Comparison of ENCODE assay signal across 20 mouse cellular contexts in the genomic region with DNA sequence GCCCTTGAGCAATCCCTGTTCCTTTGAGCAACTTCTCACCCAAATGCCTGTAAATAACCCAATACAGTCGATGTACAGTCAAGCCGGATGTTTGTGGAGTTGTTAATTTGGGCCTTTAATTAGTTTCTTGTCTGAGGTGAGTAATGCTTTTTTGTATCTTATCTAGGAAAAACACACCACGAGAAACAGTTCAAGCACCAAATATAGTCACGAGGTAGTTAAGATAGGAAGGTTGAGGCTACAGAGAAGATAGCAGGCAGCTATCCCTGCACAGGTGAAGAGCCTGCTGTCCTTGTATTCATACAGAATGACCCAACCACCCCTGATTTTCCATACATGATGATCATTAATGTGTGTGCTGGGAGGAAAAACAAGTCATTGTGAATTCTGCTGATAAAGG. TPM values are rescaled to one million over a fixed set of nuclear protein-coding genes. Genes with fewer than 3 reads are reported as not detected.
DNase-seq lines count a peak whose midpoint lies in the region; ATAC-seq lines count a peak whose summit lies in the region.
"Had no signal": no experiment of that assay in that cellular context is flagged by ENCODE, and none has a peak within 500 bp of the region (broad histone marks: within the 10 kb centered on the region; RNA-seq: fewer than 3 reads in every experiment).

No protein-coding gene starts in this region.

- H3K36me3 ChIP-seq in heart, embryonic 11.5 days (ENCODE audit: control insufficient read depth, insufficient read depth, low read length): no peaks in the 10 kb centered on the region
- H3K36me3 ChIP-seq in lung, embryonic 15.5 days: no peaks in the 10 kb centered on the region
- no peaks in the 10 kb centered on the region for H3K36me3 ChIP-seq in liver, embryonic 11.5 days (ENCODE audit: control insufficient read depth, insufficient read depth, low read length)
- H3K36me3 ChIP-seq: embryonic facial prominence, embryonic 12.5 days; limb, embryonic 10.5 days; neural tube, embryonic 15.5 days had no signal

- no peaks in the 10 kb centered on the region for H3K9me3 ChIP-seq in heart, embryonic 11.5 days (replicated peaks; ENCODE audit: control insufficient read depth, low read length)
- H3K9me3 ChIP-seq in lung, embryonic 15.5 days: no peaks in the 10 kb centered on the region
- no peaks in the 10 kb centered on the region for H3K9me3 ChIP-seq in liver, embryonic 11.5 days (ENCODE audit: control insufficient read depth, low read length)
- H3K9me3 ChIP-seq: embryonic facial prominence, embryonic 12.5 days; forebrain, embryonic 13.5 days; limb, embryonic 10.5 days; neural tube, embryonic 15.5 days had no signal

- WGBS in heart, embryonic 11.5 days (ENCODE audit: insufficient replicate concordance): 11% methylated on average over 4 of the region's 4 CpGs
- 52% methylated on average over 4 of the region's 4 CpGs for WGBS in lung, embryonic 15.5 days
- 27% methylated on average over 4 of the region's 4 CpGs for WGBS in liver, embryonic 11.5 days

- peak overlapping the region; percentile 65 for H3K27ac ChIP-seq in heart, embryonic 11.5 days (ENCODE audit: low read depth, low read length)
- 0 out of 2 replicates have a peak overlapping the region, but pooled peaks have one; percentile 27 for H3K27ac ChIP-seq in lung, embryonic 15.5 days
- peak overlapping the region; percentile 16; the same call in 1 of the 2 replicates for H3K27ac ChIP-seq in liver, embryonic 11.5 days (ENCODE audit: low read depth, low read length)
- H3K27ac ChIP-seq: embryonic facial prominence, embryonic 12.5 days; forebrain, embryonic 13.5 days; hindbrain, embryonic 14.5 days; neural tube, embryonic 15.5 days had no signal

- H3K27me3 ChIP-seq in heart, embryonic 11.5 days (ENCODE audit: control insufficient read depth, insufficient read depth, low read length): no peaks in the 10 kb centered on the region
- no peaks in the 10 kb centered on the region for H3K27me3 ChIP-seq in lung, embryonic 15.5 days
- H3K27me3 ChIP-seq in liver, embryonic 11.5 days (replicated peaks; ENCODE audit: control insufficient read depth, insufficient read depth, low read length): no peaks in the 10 kb centered on the region
- H3K27me3 ChIP-seq: embryonic facial prominence, embryonic 12.5 days; neural tube, embryonic 15.5 days; Patski had no signal

- DNase-seq in heart, adult 11 months: no peak
- no peak for DNase-seq in lung, postnatal 36 days
- no peak for DNase-seq in liver, embryonic 11.5 days (ENCODE audit: low spot score)
- no peak for DNase-seq in ovary, adult 18-20 months (ENCODE audit: low spot score)
- DNase-seq in kidney, adult 18-20 months: no peak
- no peak for DNase-seq in kidney, postnatal 14 days
- DNase-seq: cerebellum, postnatal 36 days; heart, adult 18-20 months; kidney, adult 8-10 months; lung, postnatal 14 days; retina, postnatal 1 day had no signal

- H3K4me3 ChIP-seq in heart, embryonic 11.5 days (ENCODE audit: low read depth, low read length): no peak overlapping the region
- no peak overlapping the region for H3K4me3 ChIP-seq in lung, embryonic 15.5 days
- H3K4me3 ChIP-seq in liver, embryonic 11.5 days (ENCODE audit: low read depth, low read length): no peak overlapping the region
- H3K4me3 ChIP-seq: embryonic facial prominence, embryonic 12.5 days; forebrain, embryonic 13.5 days; limb, embryonic 10.5 days; neural tube, embryonic 15.5 days had no signal

- no peak overlapping the region for H3K9ac ChIP-seq in heart, embryonic 11.5 days (ENCODE audit: low read depth, low read length)
- H3K9ac ChIP-seq in lung, embryonic 15.5 days: no peak overlapping the region
- H3K9ac ChIP-seq in liver, embryonic 11.5 days (ENCODE audit: low read depth, low read length): no peak overlapping the region
- H3K9ac ChIP-seq: embryonic facial prominence, embryonic 12.5 days; forebrain, embryonic 13.5 days; hindbrain, embryonic 14.5 days; neural tube, embryonic 15.5 days had no signal

- no peak for ATAC-seq in heart, embryonic 11.5 days (replicated peaks; ENCODE audit: insufficient number of reproducible peaks, low FRiP score, low TSS enrichment)
- ATAC-seq in lung, embryonic 15.5 days (ENCODE audit: borderline replicate concordance, extremely low read depth, low FRiP score, low TSS enrichment): no peak
- ATAC-seq in liver, embryonic 11.5 days (replicated peaks; ENCODE audit: low FRiP score): peak; percentile 74
- ATAC-seq: forebrain, embryonic 13.5 days; Patski had no signal

- H3K4me2 ChIP-seq in heart, embryonic 11.5 days: no peak overlapping the region
- H3K4me2 ChIP-seq in lung, embryonic 15.5 days: no peak overlapping the region
- peak overlapping the region; percentile 1; the same call in 1 of the 2 replicates for H3K4me2 ChIP-seq in liver, embryonic 11.5 days
- H3K4me2 ChIP-seq: embryonic facial prominence, embryonic 12.5 days; forebrain, embryonic 13.5 days; hindbrain, embryonic 14.5 days; midbrain, embryonic 11.5 days; neural tube, embryonic 15.5 days had no signal

- H3K4me1 ChIP-seq in heart, embryonic 11.5 days (ENCODE audit: control insufficient read depth, insufficient read depth, low read length): peaks cover 57% of the 10 kb centered on the region
- peaks cover 38% of the 10 kb centered on the region for H3K4me1 ChIP-seq in lung, embryonic 15.5 days
- H3K4me1 ChIP-seq in liver, embryonic 11.5 days (replicated peaks; ENCODE audit: control insufficient read depth, insufficient read depth, low read length): peaks cover 49% of the 10 kb centered on the region

RNA-seq across cellular contexts. Expression of a gene that starts 32.8 kb away (rescaled TPM):
- 73.1 and 86.9 TPM in 2 replicates for polyA plus RNA-seq in heart, embryonic 11.5 days (2014; fragmentation: Nextera tagmentation; extraction: Ambion mirVana)
- polyA plus RNA-seq in lung, embryonic 15.5 days (2015; fragmentation: Nextera tagmentation; extraction: Ambion mirVana): 86.1 and 88.1 TPM in 2 replicates
- polyA plus RNA-seq in liver, embryonic 11.5 days (2014; fragmentation: Nextera tagmentation; extraction: Ambion mirVana): 122 and 151 TPM in 2 replicates

RNA-seq across cellular contexts. Expression of a gene that starts 56.4 kb away (rescaled TPM):
- polyA plus RNA-seq in heart, embryonic 11.5 days (2014; fragmentation: Nextera tagmentation; extraction: Ambion mirVana): 39.7 and 44.5 TPM in 2 replicates
- 15.4 and 16.4 TPM in 2 replicates for polyA plus RNA-seq in lung, embryonic 15.5 days (2015; fragmentation: Nextera tagmentation; extraction: Ambion mirVana)
- polyA plus RNA-seq in liver, embryonic 11.5 days (2014; fragmentation: Nextera tagmentation; extraction: Ambion mirVana): 15.9 and 17.2 TPM in 2 replicates
